Mouse (Mus musculus) stomach, postnatal 0 days (tissue): ENCODE measurements around the gene Edar. TPM values are rescaled to one million over a fixed set of nuclear protein-coding genes. Genes with fewer than 3 reads are reported as not detected.

Experiments used
- ATAC-seq: fragments of 200-750 bp; cut with Nextera tagmentation; 2 replicates; pipeline ENCODE4 v1.8.0; 2017; ENCODE audit not compliant: low FRiP score, low TSS enrichment
- DNase-seq: peaks from one replicate; pipeline ENCODE4 v3.0.0-alpha.2; 2016; ENCODE audit warnings: low spot score
- H3K27ac ChIP-seq: fragments of 300-500 bp; sonication (generic); replicated peaks from 2 replicates; pipeline ENCODE4 v1.5.1; 2014; ENCODE audit warnings: mild to moderate bottlenecking, control low read depth
- H3K27me3 ChIP-seq: fragments of 300-500 bp; sonication (generic); 2 replicates; pipeline ENCODE4 v1.6.1; 2014; ENCODE audit warnings: low read length; ENCODE audit not compliant: control insufficient read depth, insufficient read depth
- H3K36me3 ChIP-seq: fragments of 300-500 bp; sonication (generic); 2 replicates; pipeline ENCODE4 v1.6.1; 2014; ENCODE audit warnings: low read length, mixed read lengths; ENCODE audit not compliant: control insufficient read depth, insufficient read depth
- H3K4me1 ChIP-seq: fragments of 300-500 bp; sonication (generic); replicated peaks from 2 replicates; pipeline ENCODE4 v1.6.1; 2014; ENCODE audit warnings: antibody characterized with exemption; ENCODE audit not compliant: control insufficient read depth, insufficient read depth
- H3K4me2 ChIP-seq: fragments of 300-500 bp; sonication (generic); replicated peaks from 2 replicates; pipeline ENCODE4 v1.6.1; 2014; ENCODE audit warnings: low read depth, mild to moderate bottlenecking, control low read depth, moderate library complexity
- H3K4me3 ChIP-seq: fragments of 300-500 bp; sonication (generic); 2 replicates; pipeline ENCODE4 v1.5.1; 2014; ENCODE audit warnings: low read depth, low read length, control low read depth
- H3K9ac ChIP-seq: fragments of 300-500 bp; sonication (generic); 2 replicates; pipeline ENCODE4 v1.6.1; 2014; ENCODE audit warnings: mild to moderate bottlenecking, low read length, control low read depth, mixed read lengths
- H3K9me3 ChIP-seq: fragments of 300-500 bp; sonication (generic); 2 replicates; pipeline ENCODE4 v1.6.1; 2016; ENCODE audit warnings: low read length; ENCODE audit not compliant: control insufficient read depth
- CTCF ChIP-seq: IDR thresholded peaks from 2 replicates; pipeline ENCODE4 v1.5.1; 2016; ENCODE audit warnings: antibody characterized with exemption, low read depth, mild to moderate bottlenecking, moderate library complexity
- EP300 ChIP-seq: optimal IDR thresholded peaks from 2 replicates; pipeline ENCODE3; 2016; ENCODE audit warnings: antibody characterized with exemption
- WGBS: fragments of 180-500 bp; shearing (Covaris S2); extraction: QIAGEN DNeasy Blood & Tissue Kit; methylation state at CpG from one replicate; pipeline ENCODE4 v1.1.7; 2014; 5-methylcytosine and 5-hydroxymethylcytosine counted together
- polyA plus RNA-seq: library from polyadenylated mRNA; unstranded; fragments of >200 nt; fragmentation: Nextera tagmentation; extraction: Ambion mirVana; gene quantifications from 2 replicates; pipeline ENCODE4 v1.2.1, GENCODE M21; 2015

The Edar gene
- polyA plus RNA-seq, 1 experiment from 2014 or later, result 0.64 TPM

- Histone ChIP-seq H3K9me3 (no peaks in the 10 kb centered on the region), H3K27ac (no peak overlapping the region), H3K4me3 (no peak overlapping the region), H3K27me3 (no peaks in the 10 kb centered on the region), H3K4me2 (no peak overlapping the region), H3K9ac (no peak overlapping the region), H3K4me1 (no peaks in the 10 kb centered on the region), H3K36me3 (no peaks in the 10 kb centered on the region)
- no peak for ATAC-seq
- no peak for DNase-seq
- TF ChIP-seq CTCF (no peak), EP300 (no peak)
- 79% methylated on average over 8 of the region's 8 CpGs for WGBS
Measured at GRCm38 (mm10) chr10:58554693-58555387, 120.6 kb downstream of the Edar start.

Other genes with a start within 250 kb of the Edar start
- 8.9 and 9.0 TPM in 2 replicates for gene Ranbp2, start 228.7 kb downstream of the Edar start, polyA plus RNA-seq
- gene Ccdc138, start 177.7 kb downstream of the Edar start, polyA plus RNA-seq, result 2.2 TPM in 2 replicates
- not detected in 2 replicates for gene Gm17542, start 42.6 kb upstream of the Edar start, polyA plus RNA-seq
- gene Sh3rf3, start 137.7 kb upstream of the Edar start, polyA plus RNA-seq, result 0.33 and 0.45 TPM in 2 replicates